Mouse (Mus musculus) gastrocnemius, adult 8-10 months (tissue): ENCODE results near the gene Ly6g6d. TPM values are rescaled to one million over a fixed set of nuclear protein-coding genes. Genes with fewer than 3 reads are reported as not detected.
"Not testable (repeated sequence)": the region's sequence is repeated elsewhere in the genome, so short reads cannot be mapped to it uniquely, and the experiment has no call there.

Source experiments
- DNase-seq, 2 experiments: peaks; one replicate each; pipeline ENCODE4 v3.0.0; 2022; ENCODE audit warnings: low spot score in 2 of 2
- total RNA-seq, 4 experiments: library from RNA; stranded (reverse); gene quantifications; 2 replicates each; pipeline ENCODE4 v1.2.4; 2022

Gene Ly6g6d
- total RNA-seq, result 1 to 10 TPM in 1 of 4 experiments, under 1 TPM in 2, not detected in 1; 0.53 to 1.8 (median 0.99) TPM

- no peak for DNase-seq
Observed at GRCm38 (mm10) chr17:35077786-35078233, at the start of gene Ly6g6d. Gene Ly6g6d, minus strand, starts transcription at chr17:35078065.

- DNase-seq, result no peak
Observed at GRCm38 (mm10) chr17:35127017-35127416, 49.2 kb upstream of the Ly6g6d start.

- DNase-seq, result peak; percentile 54 to 67
Observed at GRCm38 (mm10) chr17:35126206-35126611, 48.3 kb upstream of the Ly6g6d start, which contains the start of gene D17H6S53E. Gene D17H6S53E, plus strand, starts transcription at chr17:35126373.

GRCm38 (mm10) chr17:35125578-35125977 is 47.7 kb upstream of the Ly6g6d start:
- no peak for DNase-seq

- no peak for DNase-seq
Observed at GRCm38 (mm10) chr17:35125081-35125480, 47.2 kb upstream of the Ly6g6d start.

- not testable (repeated sequence) for DNase-seq
Observed at GRCm38 (mm10) chr17:35124261-35124896, 46.5 kb upstream of the Ly6g6d start.

GRCm38 (mm10) chr17:35123287-35123686 is 45.4 kb upstream of the Ly6g6d start:
- DNase-seq, result not testable (repeated sequence)

GRCm38 (mm10) chr17:35121871-35122303 is 44.0 kb upstream of the Ly6g6d start, which contains the start of gene Csnk2b:
Gene Csnk2b, minus strand, starts transcription at chr17:35122053.
- no peak for DNase-seq

- DNase-seq, result peak; percentile 96 to 97
Observed at GRCm38 (mm10) chr17:35121143-35121799, 43.4 kb upstream of the Ly6g6d start, which contains the start of gene Gpank1. Gene Gpank1, plus strand, starts transcription at chr17:35121455.

GRCm38 (mm10) chr17:35120745-35121142 is 42.9 kb upstream of the Ly6g6d start:
- DNase-seq, result peak; percentile 26 to 32

GRCm38 (mm10) chr17:35115046-35116019 is 37.5 kb upstream of the Ly6g6d start, which contains the start of gene Ly6g5b:
Gene Ly6g5b, minus strand, starts transcription at chr17:35115428.
- no peak for DNase-seq

- no peak for DNase-seq
Observed at GRCm38 (mm10) chr17:35111774-35112173, 33.9 kb upstream of the Ly6g6d start.

- DNase-seq, result no peak
Observed at GRCm38 (mm10) chr17:35108097-35108496, 30.2 kb upstream of the Ly6g6d start, which contains the start of gene Ly6g5c. Gene Ly6g5c, plus strand, starts transcription at chr17:35108279.

GRCm38 (mm10) chr17:35106522-35106921 is 28.7 kb upstream of the Ly6g6d start:
- DNase-seq, result no peak

GRCm38 (mm10) chr17:35105740-35106389 is 28.0 kb upstream of the Ly6g6d start:
- no peak for DNase-seq

- DNase-seq, result no peak
Observed at GRCm38 (mm10) chr17:35104754-35105153, 26.9 kb upstream of the Ly6g6d start.

GRCm38 (mm10) chr17:35104079-35104478 is 26.2 kb upstream of the Ly6g6d start:
- DNase-seq, result no peak

- peak; percentile 17 to 30 for DNase-seq
Observed at GRCm38 (mm10) chr17:35103221-35103690, 25.4 kb upstream of the Ly6g6d start.

- no peak for DNase-seq
Observed at GRCm38 (mm10) chr17:35102299-35102698, 24.4 kb upstream of the Ly6g6d start.

- no peak for DNase-seq
Observed at GRCm38 (mm10) chr17:35101161-35101560, 23.3 kb upstream of the Ly6g6d start.
